Mouse (Mus musculus) limb, embryonic 11.5 days (tissue): Measurements from ENCODE around the gene Sohlh2. TPM values are rescaled to one million over a fixed set of nuclear protein-coding genes. Genes with fewer than 3 reads are reported as not detected.
"Not testable (repeated sequence)": the region's sequence is repeated elsewhere in the genome, so short reads cannot be mapped to it uniquely, and the experiment has no call there.

ENCODE experiments used
- ATAC-seq: fragments of 200-750 bp; cut with Nextera tagmentation; 2 replicates; pipeline ENCODE4 v1.8.0; 2017; ENCODE audit warnings: low read depth; ENCODE audit not compliant: insufficient number of reproducible peaks, low FRiP score, low TSS enrichment
- DNase-seq: peaks from one replicate; pipeline ENCODE4 v3.0.0-alpha.2; 2015; ENCODE audit warnings: low spot score
- H3K27ac ChIP-seq: fragments of 300-500 bp; sonication (generic); replicated peaks from 2 replicates; pipeline ENCODE4 v1.5.1; 2014; ENCODE audit warnings: low read depth, mild to moderate bottlenecking, low read length
- H3K27me3 ChIP-seq: fragments of 300-500 bp; sonication (generic); 2 replicates; pipeline ENCODE4 v1.6.1; 2014; ENCODE audit warnings: mild to moderate bottlenecking, low read length, mixed read lengths; ENCODE audit not compliant: control insufficient read depth, insufficient read depth
- H3K36me3 ChIP-seq: fragments of 300-500 bp; sonication (generic); 2 replicates; pipeline ENCODE4 v1.6.1; 2014; ENCODE audit warnings: mild to moderate bottlenecking, low read length, moderate library complexity, mixed read lengths; ENCODE audit not compliant: control insufficient read depth, insufficient read depth
- H3K4me1 ChIP-seq: fragments of 300-500 bp; sonication (generic); 2 replicates; pipeline ENCODE4 v1.6.1; 2014; ENCODE audit warnings: low read length, mixed read lengths; ENCODE audit not compliant: control insufficient read depth, insufficient read depth
- H3K4me2 ChIP-seq: fragments of 300-500 bp; sonication (generic); 2 replicates; pipeline ENCODE4 v1.6.1; 2014; ENCODE audit warnings: low read depth, mild to moderate bottlenecking, moderate library complexity; ENCODE audit not compliant: severe bottlenecking
- H3K4me3 ChIP-seq: fragments of 300-500 bp; sonication (generic); 2 replicates; pipeline ENCODE4 v1.5.1; 2014; ENCODE audit warnings: low read depth, low read length
- H3K9ac ChIP-seq: fragments of 300-500 bp; sonication (generic); 2 replicates; pipeline ENCODE4 v1.6.1; 2014; ENCODE audit warnings: mild to moderate bottlenecking, low read length
- H3K9me3 ChIP-seq: fragments of 300-500 bp; sonication (generic); 2 replicates; pipeline ENCODE4 v1.6.1; 2016; ENCODE audit warnings: low read length; ENCODE audit not compliant: control insufficient read depth
- WGBS: fragments of 180-500 bp; shearing (Covaris S2); extraction: QIAGEN DNeasy Blood & Tissue Kit; methylation state at CpG from one replicate; pipeline ENCODE4 v1.1.7; 2014; 5-methylcytosine and 5-hydroxymethylcytosine counted together
- polyA plus RNA-seq: library from polyadenylated mRNA; unstranded; fragments of >200 nt; fragmentation: Nextera tagmentation; extraction: Ambion mirVana; gene quantifications from 2 replicates; pipeline ENCODE4 v1.2.1, GENCODE M21; 2014

Sohlh2 gene
- polyA plus RNA-seq, 1 experiment from 2014 or later: not detected

DNA sequence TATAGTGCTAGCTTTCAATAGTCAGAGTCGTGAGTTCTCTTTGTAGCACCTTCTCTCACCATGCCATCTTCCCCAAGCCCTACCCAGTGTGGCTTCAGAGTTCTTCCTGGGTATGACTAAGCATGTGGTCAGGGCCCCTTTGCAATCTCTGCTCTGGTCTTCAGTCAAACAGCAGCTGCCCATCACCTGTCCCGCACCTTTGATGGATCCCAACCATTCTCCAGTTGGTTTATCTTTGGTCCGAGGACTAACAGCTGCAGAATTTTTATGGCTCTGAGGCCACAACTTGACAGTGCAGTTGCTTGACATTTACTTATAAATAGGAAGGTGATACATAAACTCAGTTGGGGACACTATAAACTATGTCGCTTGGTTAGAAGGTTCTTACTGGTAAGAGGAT, 9.8 kb downstream of the Sohlh2 start:
- Histone ChIP-seq H3K4me2 (no peak overlapping the region), H3K9ac (no peak overlapping the region), H3K27ac (no peak overlapping the region), H3K4me3 (no peak overlapping the region), H3K36me3 (no peaks in the 10 kb centered on the region), H3K9me3 (no peaks in the 10 kb centered on the region), H3K4me1 (no peaks in the 10 kb centered on the region), H3K27me3 (no peaks in the 10 kb centered on the region)
- WGBS: 82% methylated on average over 4 of the region's 4 CpGs
- DNase-seq: no peak
- no peak for ATAC-seq

DNA sequence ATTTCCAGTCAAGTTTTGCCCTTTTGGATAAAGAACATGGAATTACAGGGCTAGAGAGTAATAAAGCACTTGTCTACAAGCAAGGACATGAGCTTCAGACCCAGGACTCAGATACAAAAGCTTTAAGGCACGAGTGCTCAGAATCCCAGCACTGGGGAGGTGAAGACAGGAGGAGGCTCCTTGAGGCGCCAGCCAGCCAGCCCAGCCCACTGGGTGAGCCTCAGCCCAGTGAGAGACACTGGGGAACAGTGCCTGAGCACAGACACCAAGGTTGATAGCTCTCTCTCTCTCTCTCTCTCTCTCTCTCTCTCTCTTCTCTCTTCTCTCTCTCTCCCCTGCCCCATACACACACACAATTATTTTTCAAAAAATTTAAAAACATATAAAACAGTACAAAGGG, 11.5 kb downstream of the Sohlh2 start:
- Histone ChIP-seq H3K9me3 (no peaks in the 10 kb centered on the region), H3K4me1 (no peaks in the 10 kb centered on the region), H3K4me2 (no peak overlapping the region), H3K27me3 (no peaks in the 10 kb centered on the region), H3K27ac (no peak overlapping the region), H3K9ac (no peak overlapping the region), H3K36me3 (no peaks in the 10 kb centered on the region), H3K4me3 (no peak overlapping the region)
- ATAC-seq (no peak), DNase-seq (no peak)
- 51% methylated on average over 2 of the region's 2 CpGs for WGBS

DNA sequence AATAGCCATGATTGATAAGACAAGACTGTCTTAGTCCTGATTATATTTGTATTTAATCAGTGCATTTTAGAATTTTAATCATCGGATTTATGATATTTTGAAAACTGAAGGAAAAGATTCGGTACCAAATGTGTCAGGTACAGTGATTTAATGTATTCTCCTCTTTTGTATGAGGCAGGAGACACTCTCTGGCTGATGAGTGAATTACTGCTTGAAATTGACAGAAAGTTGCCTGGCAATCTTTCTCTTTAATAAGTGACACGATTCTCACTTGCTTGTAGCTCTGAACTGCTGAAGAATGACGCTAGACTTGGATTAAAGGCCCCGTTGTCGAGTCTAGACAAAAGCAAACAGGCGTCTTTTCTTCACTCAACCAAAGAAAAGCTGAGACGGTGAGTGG, 13.0 kb downstream of the Sohlh2 start:
- Histone ChIP-seq H3K4me2 (no peak overlapping the region), H3K36me3 (no peaks in the 10 kb centered on the region), H3K4me3 (no peak overlapping the region), H3K27ac (no peak overlapping the region), H3K4me1 (no peaks in the 10 kb centered on the region), H3K9ac (no peak overlapping the region), H3K27me3 (no peaks in the 10 kb centered on the region), H3K9me3 (no peaks in the 10 kb centered on the region)
- ATAC-seq (no peak), DNase-seq (no peak)
- WGBS: 89% methylated on average over 8 of the region's 8 CpGs

DNA sequence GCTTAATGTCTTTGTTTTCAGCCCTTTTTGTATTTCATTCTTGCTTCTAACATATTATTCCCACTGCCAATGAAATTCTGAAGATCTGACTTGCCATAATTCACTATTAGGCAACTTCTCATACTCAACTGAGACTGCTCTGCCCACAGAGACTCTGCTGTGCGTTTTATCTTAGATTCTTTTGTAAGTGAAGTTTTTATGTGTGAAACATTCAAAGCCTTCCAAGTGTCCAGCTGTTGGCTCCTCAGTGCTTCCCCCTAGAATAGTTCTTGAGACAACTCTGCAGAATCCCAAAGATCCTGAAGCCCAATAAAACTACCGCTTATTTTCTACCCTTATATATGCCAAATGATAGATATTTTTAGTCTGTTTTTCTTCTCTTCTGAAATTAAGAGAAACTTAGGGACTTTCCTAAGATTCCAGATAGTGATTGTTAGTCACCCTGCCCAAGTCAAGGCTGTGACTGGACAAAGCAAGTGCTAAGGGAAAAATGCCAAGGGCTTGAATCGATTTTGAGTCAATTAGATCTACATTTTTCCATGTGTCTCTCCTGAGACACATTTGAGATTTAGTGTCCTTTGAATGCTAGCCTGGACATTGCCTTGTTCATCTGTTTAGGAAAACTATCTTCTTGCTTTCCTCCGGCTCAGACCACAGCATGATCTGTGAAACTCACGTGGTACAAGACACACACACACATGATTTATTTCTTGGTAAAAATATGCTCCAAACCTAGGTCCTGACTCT, 13.9 kb downstream of the Sohlh2 start:
- 87% methylated on average over 5 of the region's 5 CpGs for WGBS
- H3K27ac ChIP-seq: no peak overlapping the region

DNA sequence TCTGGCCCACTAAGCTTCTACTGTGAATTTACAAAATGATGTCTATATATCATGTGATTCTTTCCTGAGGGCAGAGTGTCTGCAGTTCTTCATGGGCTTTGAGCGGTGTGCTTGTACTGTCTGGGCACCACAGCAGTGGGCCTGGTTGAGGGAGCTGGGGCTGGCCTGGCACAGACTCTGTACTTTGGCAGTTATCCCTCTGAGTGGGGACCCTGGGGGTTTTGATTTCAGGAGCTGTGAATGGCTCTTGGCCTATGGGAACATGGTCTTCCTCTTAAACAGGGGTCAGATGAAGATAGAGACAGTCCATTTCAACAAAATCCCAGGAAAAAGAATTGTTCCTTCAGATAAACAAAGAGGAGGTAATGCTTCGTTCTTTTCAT, 14.5 kb downstream of the Sohlh2 start:
- no peaks in the 10 kb centered on the region for H3K9me3 ChIP-seq
- 94% methylated on average over 2 of the region's 2 CpGs for WGBS
- DNase-seq (no peak), ATAC-seq (no peak)
- no peaks in the 10 kb centered on the region for H3K4me1 ChIP-seq
- no peak overlapping the region for H3K9ac ChIP-seq
- H3K4me2 ChIP-seq: no peak overlapping the region
- H3K27me3 ChIP-seq: no peaks in the 10 kb centered on the region
- H3K36me3 ChIP-seq: no peaks in the 10 kb centered on the region
- H3K4me3 ChIP-seq: no peak overlapping the region
- no peak overlapping the region for H3K27ac ChIP-seq

More for the DNA sequence above, 13.9 kb downstream of the Sohlh2 start:
- Histone ChIP-seq H3K4me2 (no peak overlapping the region), H3K4me1 (no peaks in the 10 kb centered on the region), H3K36me3 (no peaks in the 10 kb centered on the region), H3K9me3 (no peaks in the 10 kb centered on the region), H3K9ac (no peak overlapping the region), H3K4me3 (no peak overlapping the region), H3K27me3 (no peaks in the 10 kb centered on the region)
- DNase-seq: no peak
- ATAC-seq: no peak

DNA sequence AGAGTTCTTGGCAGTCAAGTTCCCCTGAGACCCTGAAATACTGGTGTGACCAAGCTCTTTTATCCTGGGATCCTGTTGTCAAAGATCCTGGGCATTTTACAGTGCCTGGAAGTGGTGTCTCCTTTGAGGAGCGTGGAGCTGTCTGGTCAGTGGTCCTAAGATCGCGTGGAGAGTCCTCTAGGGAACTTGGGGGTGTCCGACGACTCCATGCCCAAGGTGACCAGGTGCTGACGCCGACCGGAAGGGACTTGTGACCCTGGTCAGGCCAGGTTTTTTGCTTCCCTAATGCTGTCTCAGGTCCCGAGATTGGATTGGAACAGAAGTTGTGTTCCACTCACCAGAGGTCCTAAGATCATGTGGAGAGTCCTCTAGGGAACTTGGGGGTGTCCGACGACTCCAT, 21.8 kb downstream of the Sohlh2 start:
- H3K4me2 ChIP-seq, H3K27ac ChIP-seq, H3K9ac ChIP-seq, H3K27me3 ChIP-seq, H3K9me3 ChIP-seq, H3K4me1 ChIP-seq, ATAC-seq, H3K36me3 ChIP-seq, H3K4me3 ChIP-seq, DNase-seq: not testable (repeated sequence)
- 93% methylated on average over 11 of the region's 11 CpGs for WGBS

DNA sequence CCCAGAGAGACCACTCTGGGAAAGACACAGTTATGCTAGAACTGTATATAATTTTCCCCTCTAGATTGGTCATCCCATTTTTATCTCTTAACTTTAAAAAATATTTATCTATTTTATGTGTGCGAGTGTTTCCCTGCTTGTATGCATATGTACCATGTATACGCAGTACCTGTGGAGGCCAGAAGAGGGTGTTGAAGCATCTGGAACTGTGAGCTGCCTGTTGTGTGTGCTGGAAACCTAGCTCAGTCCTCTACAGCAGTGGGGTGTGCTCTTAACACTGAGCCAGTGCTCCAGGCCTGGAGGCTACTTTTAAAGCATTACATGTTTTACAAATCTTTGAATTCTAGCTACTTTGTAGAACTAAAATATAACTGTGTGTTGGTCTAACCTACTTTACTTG, 24.6 kb downstream of the Sohlh2 start:
- Histone ChIP-seq H3K27ac (no peak overlapping the region), H3K36me3 (no peaks in the 10 kb centered on the region), H3K9ac (no peak overlapping the region), H3K9me3 (no peaks in the 10 kb centered on the region), H3K4me3 (no peak overlapping the region), H3K4me1 (no peaks in the 10 kb centered on the region), H3K27me3 (no peaks in the 10 kb centered on the region), H3K4me2 (no peak overlapping the region)
- 96% methylated on average over 2 of the region's 2 CpGs for WGBS
- DNase-seq (no peak), ATAC-seq (no peak)

DNA sequence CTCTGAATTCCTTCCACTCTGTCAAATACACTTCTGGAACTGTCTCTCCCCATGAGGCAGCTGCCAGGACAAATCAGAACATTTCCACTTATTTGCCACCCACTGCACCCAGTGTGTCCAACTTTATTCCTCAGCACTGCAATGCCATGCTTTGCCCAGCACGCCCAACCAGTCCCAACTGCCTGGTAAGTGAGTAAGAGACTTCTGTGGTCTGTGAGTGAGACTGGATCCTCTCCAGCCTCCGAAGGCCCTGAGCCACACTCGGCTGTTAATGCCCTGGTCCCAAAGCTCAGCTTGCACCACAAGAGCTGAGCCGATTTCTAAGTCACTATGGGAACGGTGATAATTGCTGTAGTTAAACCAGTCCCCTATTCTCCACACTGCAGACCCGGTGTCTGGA, 25.8 kb downstream of the Sohlh2 start:
- DNase-seq (no peak), ATAC-seq (no peak)
- 54% methylated on average over 6 of the region's 6 CpGs for WGBS
- Histone ChIP-seq H3K9me3 (no peaks in the 10 kb centered on the region), H3K4me2 (no peak overlapping the region), H3K4me3 (no peak overlapping the region), H3K4me1 (no peaks in the 10 kb centered on the region), H3K36me3 (no peaks in the 10 kb centered on the region), H3K27ac (no peak overlapping the region), H3K9ac (no peak overlapping the region), H3K27me3 (no peaks in the 10 kb centered on the region)

DNA sequence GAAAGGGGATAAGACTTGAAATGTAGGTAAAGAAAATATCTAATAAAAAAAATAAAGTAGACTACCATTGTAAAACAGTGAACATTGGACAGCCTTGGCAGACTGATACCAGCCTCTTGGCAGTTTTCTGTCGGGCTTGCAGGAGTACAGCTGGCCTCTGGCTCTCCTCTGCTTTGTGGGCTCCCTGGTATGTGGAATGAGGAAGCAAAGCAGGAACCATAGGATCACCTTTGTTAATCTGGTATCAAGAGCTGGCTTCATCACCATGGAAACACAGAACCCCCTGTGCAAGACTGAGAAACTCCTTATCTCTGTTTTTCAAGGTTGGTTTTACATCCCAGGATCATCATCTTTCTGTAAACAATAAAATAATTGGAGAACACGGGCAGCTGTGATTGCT, 30.4 kb downstream of the Sohlh2 start:
- 64% methylated on average over 2 of the region's 2 CpGs for WGBS
- H3K9me3 ChIP-seq: no peaks in the 10 kb centered on the region
- H3K36me3 ChIP-seq: no peaks in the 10 kb centered on the region
- H3K9ac ChIP-seq: no peak overlapping the region
- DNase-seq: no peak
- no peaks in the 10 kb centered on the region for H3K4me1 ChIP-seq
- no peak overlapping the region for H3K4me2 ChIP-seq
- no peak for ATAC-seq
- H3K27me3 ChIP-seq: no peaks in the 10 kb centered on the region
- H3K4me3 ChIP-seq: no peak overlapping the region
- H3K27ac ChIP-seq: no peak overlapping the region
